Mouse (Mus musculus) stomach, embryonic 14.5 days (tissue): ENCODE results near the gene Kdm2b. TPM values are rescaled to one million over a fixed set of nuclear protein-coding genes. Genes with fewer than 3 reads are reported as not detected.

Experiments used
- ATAC-seq: fragments of 200-750 bp; cut with Nextera tagmentation; 2 replicates; pipeline ENCODE4 v1.8.0; 2017; ENCODE audit warnings: low read depth, moderate TSS enrichment; ENCODE audit not compliant: insufficient number of reproducible peaks, insufficient read depth, low FRiP score
- H3K27ac ChIP-seq: fragments of 300-500 bp; sonication (generic); 2 replicates; pipeline ENCODE4 v1.5.1; 2014; ENCODE audit warnings: mild to moderate bottlenecking, low read length, moderate library complexity, mixed read lengths
- H3K27me3 ChIP-seq: fragments of 300-500 bp; sonication (generic); 2 replicates; pipeline ENCODE4 v1.6.1; 2014; ENCODE audit warnings: low read length, control low read depth, mixed read lengths; ENCODE audit not compliant: control insufficient read depth, insufficient read depth
- H3K36me3 ChIP-seq: fragments of 300-500 bp; sonication (generic); 2 replicates; pipeline ENCODE4 v1.6.1; 2014; ENCODE audit warnings: mild to moderate bottlenecking, control low read depth, low read length, moderate library complexity, mixed read lengths; ENCODE audit not compliant: control insufficient read depth, insufficient read depth
- H3K4me1 ChIP-seq: fragments of 300-500 bp; sonication (generic); 2 replicates; pipeline ENCODE4 v1.6.1; 2014; ENCODE audit warnings: low read length, control low read depth, mixed read lengths; ENCODE audit not compliant: control insufficient read depth, insufficient read depth
- H3K4me2 ChIP-seq: fragments of 300-500 bp; sonication (generic); replicated peaks from 2 replicates; pipeline ENCODE4 v1.6.1; 2014; ENCODE audit warnings: low read depth, low read length, control low read depth
- H3K4me3 ChIP-seq: fragments of 300-500 bp; sonication (generic); 2 replicates; pipeline ENCODE4 v1.5.1; 2014; ENCODE audit warnings: low read depth, low read length, control low read depth
- H3K9ac ChIP-seq: fragments of 300-500 bp; sonication (generic); replicated peaks from 2 replicates; pipeline ENCODE4 v1.6.1; 2014; ENCODE audit warnings: low read depth, mild to moderate bottlenecking, control low read depth, low read length, moderate library complexity, mixed read lengths
- H3K9me3 ChIP-seq: fragments of 300-500 bp; sonication (generic); 2 replicates; pipeline ENCODE4 v1.6.1; 2016; ENCODE audit warnings: low read depth, low read length, control low read depth; ENCODE audit not compliant: control insufficient read depth
- WGBS: fragments of 180-500 bp; shearing (Covaris S2); extraction: QIAGEN DNeasy Blood & Tissue Kit; methylation state at CpG from one replicate; pipeline ENCODE4 v1.1.7; 2014; 5-methylcytosine and 5-hydroxymethylcytosine counted together
- polyA plus RNA-seq: library from polyadenylated mRNA; unstranded; fragments of >200 nt; fragmentation: Nextera tagmentation; extraction: Ambion mirVana; gene quantifications from 2 replicates; pipeline ENCODE4 v1.2.1, GENCODE M21; 2014

Kdm2b gene
- polyA plus RNA-seq, 1 experiment from 2014 or later, result 37.9 TPM

DNA sequence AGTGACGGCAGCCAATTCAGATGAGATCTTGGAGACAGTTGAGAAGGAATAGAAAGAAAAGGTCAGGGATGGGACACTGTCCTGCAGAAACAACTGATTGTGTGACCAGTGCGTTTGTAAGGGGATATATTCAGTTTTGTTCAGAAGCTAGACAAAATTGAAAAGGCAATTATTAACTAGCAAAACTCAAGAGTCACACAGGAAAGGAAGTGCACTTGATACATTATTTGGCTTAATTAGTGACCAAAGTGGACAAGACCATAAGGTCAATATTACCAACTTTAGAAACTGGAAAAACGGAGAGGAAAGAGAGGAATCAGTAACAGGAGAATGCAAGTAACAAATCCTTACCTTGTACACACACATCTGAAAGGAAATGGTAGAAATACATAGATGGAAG is 113.0 kb downstream of the Kdm2b start:
- no peak overlapping the region for H3K27ac ChIP-seq
- ATAC-seq, result no peak
- H3K9ac ChIP-seq, result no peak overlapping the region
- no peaks in the 10 kb centered on the region for H3K27me3 ChIP-seq
- H3K9me3 ChIP-seq, result no peaks in the 10 kb centered on the region
- H3K4me1 ChIP-seq, result no peaks in the 10 kb centered on the region
- WGBS, result 77% methylated on average over 3 of the region's 3 CpGs
- no peak overlapping the region for H3K4me3 ChIP-seq
- H3K4me2 ChIP-seq, result no peak overlapping the region
- H3K36me3 ChIP-seq, result peaks cover 43% of the 10 kb centered on the region

DNA sequence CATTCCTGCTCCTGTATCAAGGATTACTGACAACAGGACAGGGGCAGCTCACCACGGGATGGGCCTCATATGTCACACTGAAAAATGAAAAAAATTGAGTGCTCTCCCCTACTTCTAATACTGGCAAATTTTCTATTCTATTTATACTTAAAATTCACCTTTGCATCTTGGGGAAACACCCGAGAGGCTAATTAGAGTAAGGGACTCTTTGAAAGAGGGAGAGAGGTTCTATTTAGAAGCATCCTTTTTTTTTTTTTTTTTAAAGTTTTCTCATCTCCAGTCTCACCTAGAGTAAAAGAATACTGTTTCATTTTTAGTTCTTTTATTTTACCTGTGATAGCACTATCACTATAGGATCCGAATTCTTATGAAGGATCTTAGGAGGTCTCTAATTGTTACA is 115.3 kb downstream of the Kdm2b start:
- Histone ChIP-seq H3K4me1 (no peaks in the 10 kb centered on the region), H3K9me3 (no peaks in the 10 kb centered on the region), H3K9ac (no peak overlapping the region), H3K4me3 (no peak overlapping the region), H3K4me2 (no peak overlapping the region), H3K27ac (no peak overlapping the region), H3K36me3 (peaks cover 40% of the 10 kb centered on the region), H3K27me3 (no peaks in the 10 kb centered on the region)
- 83% methylated on average over 3 of the region's 3 CpGs for WGBS
- ATAC-seq, result no peak

DNA sequence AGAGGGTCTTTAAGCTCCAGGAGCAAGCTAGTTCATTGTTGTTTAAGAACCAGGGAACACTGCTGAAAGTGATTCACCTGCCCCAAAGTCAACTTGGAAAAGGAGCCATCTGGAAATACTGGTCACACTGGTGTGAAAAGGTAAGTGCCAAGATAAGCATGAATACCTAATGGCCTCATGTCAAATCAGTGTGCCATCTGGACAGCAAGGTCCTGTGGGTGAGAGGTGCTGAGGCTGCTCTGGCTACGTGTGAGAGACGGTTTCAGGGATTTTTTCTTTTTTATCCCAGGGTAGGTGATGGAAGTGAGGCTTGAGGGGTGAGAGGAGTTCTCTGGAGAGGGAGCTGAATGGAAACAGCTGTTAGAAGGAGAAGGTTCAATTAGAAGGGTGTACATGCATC is 116.0 kb downstream of the Kdm2b start:
- no peak for ATAC-seq
- no peaks in the 10 kb centered on the region for H3K4me1 ChIP-seq
- no peak overlapping the region for H3K4me2 ChIP-seq
- WGBS, result 75% methylated on average over 2 of the region's 2 CpGs
- H3K4me3 ChIP-seq, result no peak overlapping the region
- H3K9ac ChIP-seq, result no peak overlapping the region
- H3K9me3 ChIP-seq, result no peaks in the 10 kb centered on the region
- no peaks in the 10 kb centered on the region for H3K27me3 ChIP-seq
- H3K27ac ChIP-seq, result no peak overlapping the region
- H3K36me3 ChIP-seq, result peaks cover 47% of the 10 kb centered on the region

DNA sequence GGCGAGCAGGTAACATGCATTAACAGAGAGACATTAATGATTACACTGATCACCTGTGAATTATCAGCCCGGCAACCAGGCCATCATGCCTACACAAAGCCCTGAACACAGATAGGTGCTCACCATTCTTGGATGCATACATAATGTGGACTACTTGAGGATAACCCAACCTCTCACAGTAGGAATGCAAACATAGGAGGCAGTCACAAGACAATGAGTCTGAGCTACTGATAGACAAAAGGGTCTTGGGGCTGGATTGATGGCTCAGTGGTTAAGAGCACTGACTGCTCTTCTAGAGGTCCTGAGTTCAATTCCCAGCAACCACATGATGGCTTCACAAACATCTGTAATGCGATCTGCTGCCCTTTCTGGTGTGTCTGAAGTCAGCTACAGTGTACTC is 117.0 kb downstream of the Kdm2b start:
- Histone ChIP-seq H3K4me2 (no peak overlapping the region), H3K36me3 (peaks cover 50% of the 10 kb centered on the region), H3K27me3 (no peaks in the 10 kb centered on the region), H3K9ac (no peak overlapping the region), H3K4me1 (no peaks in the 10 kb centered on the region), H3K4me3 (no peak overlapping the region), H3K9me3 (no peaks in the 10 kb centered on the region), H3K27ac (no peak overlapping the region)
- WGBS, result 91% methylated on average over 3 of the region's 3 CpGs
- ATAC-seq, result no peak

DNA sequence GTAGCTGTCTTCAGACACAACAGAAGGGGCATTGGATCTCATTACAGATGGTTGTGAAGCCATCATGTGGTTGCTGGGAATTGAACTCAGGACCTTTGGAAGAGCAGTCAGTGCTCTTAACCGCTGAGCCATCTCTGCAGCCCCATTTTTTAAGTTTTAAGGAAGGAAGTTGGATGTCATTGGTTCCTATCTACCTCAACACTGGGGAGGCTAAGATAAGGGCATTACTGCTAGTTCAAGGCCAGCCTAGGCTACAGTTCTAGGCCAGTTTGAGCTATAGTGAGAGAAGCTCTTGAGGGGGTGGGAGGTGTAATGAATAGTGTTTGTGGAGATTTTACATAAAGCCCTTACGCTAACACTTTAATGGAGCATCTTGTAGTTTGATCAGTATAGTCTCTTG is 126.6 kb downstream of the Kdm2b start:
- 91% methylated on average over 2 of the region's 2 CpGs for WGBS
- Histone ChIP-seq H3K36me3 (peaks cover 37% of the 10 kb centered on the region), H3K9ac (no peak overlapping the region), H3K4me2 (no peak overlapping the region), H3K4me1 (no peaks in the 10 kb centered on the region), H3K4me3 (no peak overlapping the region), H3K27ac (no peak overlapping the region), H3K27me3 (no peaks in the 10 kb centered on the region), H3K9me3 (no peaks in the 10 kb centered on the region)
- no peak for ATAC-seq

GRCm38 (mm10) chr5:122855858-122856257 is 133.8 kb downstream of the Kdm2b start:
- Histone ChIP-seq H3K9me3 (no peaks in the 10 kb centered on the region), H3K4me2 (no peak overlapping the region), H3K4me1 (peaks cover 9% of the 10 kb centered on the region), H3K27ac (no peak overlapping the region), H3K36me3 (no peaks in the 10 kb centered on the region; the same call in 1 of the 2 replicates), H3K9ac (no peak overlapping the region), H3K27me3 (no peaks in the 10 kb centered on the region), H3K4me3 (no peak overlapping the region)
- WGBS, result 75% methylated on average over 3 of the region's 3 CpGs
- ATAC-seq, result no peak

- H3K4me2 ChIP-seq, result no peak overlapping the region
- ATAC-seq, result no peak
- H3K36me3 ChIP-seq, result no peaks in the 10 kb centered on the region; the same call in 1 of the 2 replicates
- H3K27me3 ChIP-seq, result no peaks in the 10 kb centered on the region
- no peak overlapping the region for H3K27ac ChIP-seq
- no peaks in the 10 kb centered on the region for H3K9me3 ChIP-seq
- H3K4me1 ChIP-seq, result peaks cover 12% of the 10 kb centered on the region
- 70% methylated on average over 2 of the region's 2 CpGs for WGBS
- H3K9ac ChIP-seq, result no peak overlapping the region
- H3K4me3 ChIP-seq, result no peak overlapping the region
Measured at GRCm38 (mm10) chr5:122852611-122853010, 137.0 kb downstream of the Kdm2b start.

DNA sequence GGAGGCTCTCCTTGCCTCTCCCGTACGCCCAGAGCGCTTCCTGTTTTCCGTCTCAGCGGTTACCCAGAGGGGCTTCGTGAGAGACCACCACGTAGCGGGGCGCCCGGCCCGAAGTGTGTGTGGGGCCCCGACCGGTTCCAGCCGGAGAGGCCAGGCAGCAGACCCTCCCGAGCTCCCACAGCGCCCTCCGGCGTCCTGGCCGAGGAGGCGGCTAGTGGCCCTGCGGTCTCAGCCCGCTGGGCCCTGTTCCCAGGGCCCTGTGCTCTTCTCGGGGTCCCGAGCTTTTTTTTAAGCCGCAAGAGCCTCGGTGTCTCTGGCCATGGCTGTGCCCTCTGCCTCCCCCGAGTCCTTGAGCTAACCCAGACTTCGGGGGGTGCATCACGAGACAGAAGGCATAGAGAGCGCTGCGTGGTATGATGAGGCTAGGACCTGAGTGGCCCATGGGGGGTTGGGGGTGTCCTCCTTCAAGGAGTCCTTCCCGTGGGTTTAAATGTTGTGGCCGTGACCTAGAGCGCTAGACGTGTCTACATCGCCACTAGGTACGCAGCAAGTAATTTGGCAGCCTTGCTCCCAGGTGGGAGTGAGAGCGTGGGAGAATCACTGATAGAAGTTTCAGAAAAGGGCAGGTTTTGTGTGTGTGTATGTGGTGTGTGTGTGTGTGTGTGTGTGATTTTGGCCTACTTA is 139.2 kb downstream of the Kdm2b start:
- H3K36me3 ChIP-seq, result no peaks in the 10 kb centered on the region
- peak; percentile 54 for ATAC-seq
- H3K27me3 ChIP-seq, result no peaks in the 10 kb centered on the region
- peak overlapping the region; percentile 92 for H3K4me2 ChIP-seq
- peaks cover 12% of the 10 kb centered on the region for H3K4me1 ChIP-seq
- WGBS, result under 1% methylated on average over 38 of the region's 38 CpGs
- H3K4me3 ChIP-seq, result peak overlapping the region; percentile 88
- peak overlapping the region; percentile 95 for H3K9ac ChIP-seq
- no peaks in the 10 kb centered on the region for H3K9me3 ChIP-seq
- H3K27ac ChIP-seq, result peak overlapping the region; percentile 90
